Mouse (Mus musculus) midbrain, embryonic 10.5 days (tissue): ENCODE measurements around the gene Defb20. TPM values are rescaled to one million over a fixed set of nuclear protein-coding genes. Genes with fewer than 3 reads are reported as not detected.

Source experiments
- DNase-seq: peaks from one replicate; pipeline ENCODE4 v3.0.0-alpha.2; 2017; ENCODE audit warnings: low spot score
- H3K27ac ChIP-seq: fragments of 300-500 bp; sonication (generic); replicated peaks from 2 replicates; pipeline ENCODE4 v1.5.1; 2016; ENCODE audit warnings: mild to moderate bottlenecking
- H3K27me3 ChIP-seq: fragments of 300-500 bp; sonication (generic); 2 replicates; pipeline ENCODE4 v1.6.1; 2016; ENCODE audit warnings: low read depth, mild to moderate bottlenecking; ENCODE audit not compliant: poor library complexity, severe bottlenecking
- H3K36me3 ChIP-seq: fragments of 300-500 bp; sonication (generic); 2 replicates; pipeline ENCODE4 v1.6.1; 2016; ENCODE audit warnings: mild to moderate bottlenecking, moderate library complexity
- H3K4me1 ChIP-seq: fragments of 300-500 bp; sonication (generic); 2 replicates; pipeline ENCODE4 v1.6.1; 2016
- H3K4me3 ChIP-seq: fragments of 300-500 bp; sonication (generic); 2 replicates; pipeline ENCODE4 v1.5.1; 2016; ENCODE audit warnings: mild to moderate bottlenecking, moderate library complexity
- H3K9me3 ChIP-seq: fragments of 300-500 bp; sonication (generic); replicated peaks from 2 replicates; pipeline ENCODE4 v1.6.1; 2016; ENCODE audit warnings: mild to moderate bottlenecking
- WGBS: fragments of 180-500 bp; shearing (Covaris S2); methylation state at CpG from one replicate; pipeline ENCODE4 v1.1.7; 2016; 5-methylcytosine and 5-hydroxymethylcytosine counted together
- polyA plus RNA-seq: library from polyadenylated mRNA; unstranded; fragments of >200 nt; fragmentation: Nextera tagmentation; extraction: Ambion mirVana; gene quantifications from 2 replicates; pipeline ENCODE4 v1.2.1, GENCODE M21; 2016

The Defb20 gene
- polyA plus RNA-seq, 1 experiment from 2014 or later = not detected

- Histone ChIP-seq H3K27ac (no peak within 1 kb of the TSS), H3K4me1 (no peaks in the 10 kb centered on the region), H3K27me3 (no peaks in the 10 kb centered on the region), H3K9me3 (no peaks in the 10 kb centered on the region), H3K4me3 (no peak within 1 kb of the TSS), H3K36me3 (no peaks in the 10 kb centered on the region)
- 77% methylated on average over 1 of the region's 1 CpGs for WGBS
- DNase-seq = no peak
Observed at GRCm38 (mm10) chr2:152511592-152511991, 34.7 kb downstream of the Defb20 start, which contains the start of gene Defb26. Defb26 (minus strand) TSS chr2:152511692.

- H3K36me3 ChIP-seq = no peaks in the 10 kb centered on the region
- no peak for DNase-seq
- no peaks in the 10 kb centered on the region for H3K27me3 ChIP-seq
- H3K4me1 ChIP-seq = no peaks in the 10 kb centered on the region
- no peak overlapping the region for H3K4me3 ChIP-seq
- no peak overlapping the region for H3K27ac ChIP-seq
- no peaks in the 10 kb centered on the region for H3K9me3 ChIP-seq
- 88% methylated on average over 4 of the region's 4 CpGs for WGBS
Observed at GRCm38 (mm10) chr2:152516084-152516483, 39.2 kb downstream of the Defb20 start.

GRCm38 (mm10) chr2:152517981-152518380 is 41.1 kb downstream of the Defb20 start, which contains the start of gene Defb28:
Defb28 (plus strand) TSS chr2:152518255.
- WGBS = 76% methylated on average over 4 of the region's 4 CpGs
- no peaks in the 10 kb centered on the region for H3K36me3 ChIP-seq
- H3K9me3 ChIP-seq = no peaks in the 10 kb centered on the region

More at GRCm38 (mm10) chr2:152517981-152518380, 41.1 kb downstream of the Defb20 start, which contains the start of gene Defb28:
- Histone ChIP-seq H3K27me3 (no peaks in the 10 kb centered on the region), H3K4me3 (no peak within 1 kb of the TSS), H3K4me1 (no peaks in the 10 kb centered on the region), H3K27ac (no peak within 1 kb of the TSS)
- DNase-seq = no peak

Other genes starting within 250 kb of the Defb20 start
- gene Tbc1d20, start 183.2 kb upstream of the Defb20 start, polyA plus RNA-seq = 29.2 and 30.3 TPM in 2 replicates
- 92.2 and 101 TPM in 2 replicates for gene Rbck1, start 144.4 kb upstream of the Defb20 start, polyA plus RNA-seq
- gene Trib3, start 133.0 kb upstream of the Defb20 start, polyA plus RNA-seq = 2.2 and 2.8 TPM in 2 replicates
- 1.3 and 3.7 TPM in 2 replicates for gene Nrsn2, start 100.4 kb upstream of the Defb20 start, polyA plus RNA-seq
- 8.6 and 9.2 TPM in 2 replicates for gene Sox12, start 79.0 kb upstream of the Defb20 start, polyA plus RNA-seq
- gene Zcchc3, start 62.0 kb upstream of the Defb20 start, polyA plus RNA-seq = 47.7 and 49.8 TPM in 2 replicates
- gene 6820408C15Rik, start 61.5 kb upstream of the Defb20 start, polyA plus RNA-seq = 0.99 and 1.2 TPM in 2 replicates
- not detected in 2 replicates for gene Defb23, start 12.4 kb upstream of the Defb20 start, polyA plus RNA-seq
- gene Defb22, start 13.1 kb downstream of the Defb20 start, polyA plus RNA-seq = not detected in 2 replicates
- not detected in 2 replicates for gene Defb26, start 34.6 kb downstream of the Defb20 start, polyA plus RNA-seq
- gene Defb28, start 41.2 kb downstream of the Defb20 start, polyA plus RNA-seq = not detected in 2 replicates
- not detected in 2 replicates for gene Defb29, start 63.0 kb downstream of the Defb20 start, polyA plus RNA-seq
- gene Gm17416, start 92.3 kb downstream of the Defb20 start, polyA plus RNA-seq = not detected in 2 replicates
- gene Defb21, start 95.7 kb downstream of the Defb20 start, polyA plus RNA-seq = not detected in 2 replicates
- gene Defb19, start 103.2 kb downstream of the Defb20 start, polyA plus RNA-seq = not detected in 2 replicates
- not detected in 2 replicates for gene Defb45, start 122.3 kb downstream of the Defb20 start, polyA plus RNA-seq
- not detected in 2 replicates for gene Defb36, start 127.3 kb downstream of the Defb20 start, polyA plus RNA-seq
- gene Defb25, start 146.0 kb downstream of the Defb20 start, polyA plus RNA-seq = not detected in 2 replicates
- 0.26 and 0.33 TPM in 2 replicates for gene Rem1, start 149.9 kb downstream of the Defb20 start, polyA plus RNA-seq
- 99.2 and 117 TPM in 2 replicates for gene H13, start 192.4 kb downstream of the Defb20 start, polyA plus RNA-seq
- gene Mcts2, start 210.0 kb downstream of the Defb20 start, polyA plus RNA-seq = 42.9 and 45.3 TPM in 2 replicates